Mouse (Mus musculus) MEL (cell line): ENCODE measurements around the gene Lhfp. TPM values are rescaled to one million over a fixed set of nuclear protein-coding genes. Genes with fewer than 3 reads are reported as not detected.

Experiments used
- DNase-seq: peaks from one replicate; pipeline ENCODE4 v3.0.0; 2011; ENCODE audit warnings: low read depth, low spot score
- H3K27ac ChIP-seq: 2 replicates; pipeline ENCODE4 v1.5.1; 2012; ENCODE audit warnings: low read depth, mild to moderate bottlenecking, control low read depth, low read length, moderate library complexity; ENCODE audit not compliant: control insufficient read depth
- H3K27me3 ChIP-seq, 2 experiments: fragments of 150-350 bp in 1 of 2; sonication (generic) in 1 of 2; 2 replicates each; pipeline ENCODE4 v1.6.1; 2012; ENCODE audit warnings: low read length in 2 of 2, mild to moderate bottlenecking in 2 of 2, improper control_type of control experiment in 1 of 2, moderate library complexity in 1 of 2; ENCODE audit not compliant: insufficient read depth in 2 of 2, control insufficient read depth in 1 of 2
- H3K36me3 ChIP-seq, 2 experiments: 2 replicates each; pipeline ENCODE4 v1.6.1; 2012 to 2014; ENCODE audit warnings: low read length in 2 of 2, improper control_type of control experiment in 1 of 2, inconsistent platforms in 1 of 2, mild to moderate bottlenecking in 1 of 2; ENCODE audit not compliant: insufficient read depth in 2 of 2, control insufficient read depth in 1 of 2
- H3K4me1 ChIP-seq, 2 experiments: fragments of 150-350 bp in 1 of 2; sonication (generic) in 1 of 2; 2 replicates each; pipeline ENCODE4 v1.6.1; 2012; ENCODE audit warnings: low read length in 2 of 2, improper control_type of control experiment in 1 of 2, mild to moderate bottlenecking in 1 of 2; ENCODE audit not compliant: insufficient read depth in 2 of 2, control insufficient read depth in 1 of 2
- H3K4me3 ChIP-seq, 2 experiments: fragments of 150-350 bp in 1 of 2; sonication (generic) in 1 of 2; 2 replicates each; pipeline ENCODE4 v1.5.1; 2012; ENCODE audit warnings: low read depth in 2 of 2, low read length in 2 of 2, mild to moderate bottlenecking in 2 of 2, moderate library complexity in 2 of 2, control low read depth in 1 of 2, improper control_type of control experiment in 1 of 2; ENCODE audit not compliant: control insufficient read depth in 1 of 2, insufficient read depth in 1 of 2
- H3K79me2 ChIP-seq: 2 replicates; pipeline ENCODE4 v1.6.1; 2012; ENCODE audit warnings: mild to moderate bottlenecking, low read length, moderate library complexity; ENCODE audit not compliant: control insufficient read depth, poor library complexity, insufficient read depth
- H3K9ac ChIP-seq: 2 replicates; pipeline ENCODE4 v1.6.1; 2012; ENCODE audit warnings: low read depth, mild to moderate bottlenecking, control low read depth, low read length, moderate library complexity; ENCODE audit not compliant: control insufficient read depth, poor library complexity, severe bottlenecking
- H3K9me3 ChIP-seq: fragments of 150-350 bp; sonication (generic); replicated peaks from 2 replicates; pipeline ENCODE4 v1.6.1; 2012; ENCODE audit warnings: mild to moderate bottlenecking, low read length, improper control_type of control experiment, moderate library complexity; ENCODE audit not compliant: insufficient read depth
- BHLHE40 ChIP-seq: IDR thresholded peaks from 2 replicates; pipeline ENCODE4 v1.6.1; 2012; ENCODE audit warnings: low read depth, mild to moderate bottlenecking, inconsistent platforms, low read length, improper control_type of control experiment, borderline replicate concordance
- CTCF ChIP-seq, 3 experiments: IDR thresholded peaks in 2 of 3; conservative IDR thresholded peaks in 1 of 3; 2 replicates each; pipeline ENCODE4 v1.5.1; 2011 to 2012; ENCODE audit warnings: low read length in 3 of 3, low read depth in 2 of 3, mild to moderate bottlenecking in 2 of 3, improper control_type of control experiment in 1 of 3, inconsistent platforms in 1 of 3, mixed read lengths in 1 of 3, moderate library complexity in 1 of 3; ENCODE audit not compliant: control insufficient read depth in 1 of 3, insufficient read depth in 1 of 3, poor library complexity in 1 of 3, severe bottlenecking in 1 of 3
- GABPA ChIP-seq: IDR thresholded peaks from 2 replicates; pipeline ENCODE4 v1.6.1; 2012; ENCODE audit warnings: low read depth, mild to moderate bottlenecking, inconsistent platforms, low read length, improper control_type of control experiment, moderate library complexity
- HCFC1 ChIP-seq: IDR thresholded peaks from 2 replicates; pipeline ENCODE4 v1.6.1; 2012; ENCODE audit warnings: low read depth, mild to moderate bottlenecking, inconsistent platforms, low read length, improper control_type of control experiment, moderate library complexity
- JUND ChIP-seq: IDR thresholded peaks from 2 replicates; pipeline ENCODE4 v1.6.1; 2011; ENCODE audit warnings: low read depth, mild to moderate bottlenecking, improper control_type of control experiment, low read length
- MAX ChIP-seq: IDR thresholded peaks from 2 replicates; pipeline ENCODE4 v1.6.1; 2011; ENCODE audit warnings: low read length, improper control_type of control experiment
- MAZ ChIP-seq: IDR thresholded peaks from 2 replicates; pipeline ENCODE4 v1.6.1; 2012; ENCODE audit warnings: low read depth, mild to moderate bottlenecking, inconsistent platforms, low read length, improper control_type of control experiment
- MEF2A ChIP-seq: IDR thresholded peaks from 2 replicates; pipeline ENCODE4 v1.6.1; 2014; ENCODE audit warnings: low read depth, mild to moderate bottlenecking, inconsistent platforms, low read length, improper control_type of control experiment; ENCODE audit not compliant: poor library complexity, insufficient replicate concordance, severe bottlenecking; ENCODE audit errors: extremely low read depth
- MXI1 ChIP-seq: IDR thresholded peaks from 2 replicates; pipeline ENCODE4 v1.6.1; 2011; ENCODE audit warnings: mild to moderate bottlenecking, low read depth, low read length, improper control_type of control experiment
- MYB ChIP-seq: IDR thresholded peaks from 2 replicates; pipeline ENCODE4 v1.6.1; 2011; ENCODE audit warnings: mild to moderate bottlenecking, low read depth, low read length, improper control_type of control experiment
- MYC ChIP-seq: IDR thresholded peaks from 2 replicates; pipeline ENCODE4 v1.6.1; 2011; ENCODE audit warnings: low read depth, mild to moderate bottlenecking, low read length, improper control_type of control experiment, moderate library complexity
- NELFE ChIP-seq: IDR thresholded peaks from 2 replicates; pipeline ENCODE4 v1.6.1; 2011; ENCODE audit warnings: low read depth, low read length, improper control_type of control experiment
- NRF1 ChIP-seq: IDR thresholded peaks from 2 replicates; pipeline ENCODE4 v1.6.1; 2014; ENCODE audit warnings: low read depth, mild to moderate bottlenecking, inconsistent platforms, low read length, improper control_type of control experiment, moderate library complexity; ENCODE audit not compliant: poor library complexity, insufficient read depth, severe bottlenecking
- POLR2AphosphoS2 ChIP-seq: IDR thresholded peaks from 2 replicates; pipeline ENCODE4 v1.6.1; 2011; ENCODE audit warnings: low read length, improper control_type of control experiment
- POLR2AphosphoS5 ChIP-seq: IDR thresholded peaks from 2 replicates; pipeline ENCODE4 v1.6.1; 2012; ENCODE audit warnings: low read depth, borderline replicate concordance, mild to moderate bottlenecking, inconsistent platforms, low read length, moderate library complexity, mixed read lengths
- SIN3A ChIP-seq: IDR thresholded peaks from 2 replicates; pipeline ENCODE4 v1.6.1; 2012; ENCODE audit warnings: low read length, improper control_type of control experiment, inconsistent platforms
- SMC3 ChIP-seq: IDR thresholded peaks from 2 replicates; pipeline ENCODE4 v1.6.1; 2011; ENCODE audit warnings: low read depth, low read length, improper control_type of control experiment
- TAL1 ChIP-seq: IDR thresholded peaks from 2 replicates; pipeline ENCODE4 v1.6.1; 2012; ENCODE audit warnings: mild to moderate bottlenecking, inconsistent platforms, low read length, moderate library complexity, mixed read lengths
- TBP ChIP-seq: IDR thresholded peaks from 2 replicates; pipeline ENCODE4 v1.8.0; 2011; ENCODE audit warnings: low read depth, low read length, improper control_type of control experiment
- UBTF ChIP-seq: IDR thresholded peaks from 2 replicates; pipeline ENCODE4 v1.6.1; 2012; ENCODE audit warnings: low read depth, mild to moderate bottlenecking, inconsistent platforms, low read length, improper control_type of control experiment, moderate library complexity, borderline replicate concordance; ENCODE audit not compliant: insufficient read depth
- USF1 ChIP-seq: IDR thresholded peaks from 2 replicates; pipeline ENCODE4 v1.6.1; 2014; ENCODE audit warnings: low read depth, mild to moderate bottlenecking, inconsistent platforms, low read length, improper control_type of control experiment, moderate library complexity
- ZKSCAN1 ChIP-seq: IDR thresholded peaks from 2 replicates; pipeline ENCODE4 v1.6.1; 2012; ENCODE audit warnings: low read depth, mild to moderate bottlenecking, inconsistent platforms, low read length, improper control_type of control experiment, moderate library complexity
- polyA plus RNA-seq, 2 experiments: library from polyadenylated mRNA; stranded (reverse) in 1 of 2; unstranded in 1 of 2; fragments of >175 nt in 1 of 2; fragments of >200 nt in 1 of 2; gene quantifications; 2 replicates each; pipeline versions ENCODE4 v1.2.1 to v1.2.4; 2012; ENCODE audit warnings: low replicate concordance in 2 of 2, low read depth in 1 of 2; ENCODE audit not compliant: insufficient read length in 2 of 2, insufficient read depth in 1 of 2, missing spikeins in 1 of 2
- total RNA-seq: library from RNA; depleted of rRNA; stranded (reverse); fragments of 300-350 nt; gene quantifications from 2 replicates; pipeline ENCODE4 v1.2.3, GENCODE M21; 2012

Lhfp gene
- total and polyA plus RNA-seq, 3 experiments, result not detected

- TF ChIP-seq NELFE (no peak), USF1 (no peak), MAX (no peak), MEF2A (no peak), JUND (no peak), TBP (no peak), BHLHE40 (no peak), SIN3A (no peak), SMC3 (no peak), POLR2AphosphoS5 (no peak), MYB (no peak), POLR2AphosphoS2 (no peak), MAZ (no peak), GABPA (no peak), UBTF (no peak), MXI1 (no peak), CTCF (IDR thresholded peaks at IDR 0.05 in 2 of 3, conservative IDR thresholded peaks at IDR 0.05 in 1 of 3; ENCODE audit: control insufficient read depth in 1 of 3, insufficient read depth in 1 of 3, low read depth in 2 of 3, low read length in 3 of 3, poor library complexity in 1 of 3, severe bottlenecking in 1 of 3) (no peak), NRF1 (no peak), ZKSCAN1 (no peak), MYC (no peak)
- H3K79me2 ChIP-seq, result no peaks in the 10 kb centered on the region
- H3K9ac ChIP-seq, result no peak overlapping the region
- DNase-seq, result no peak
- H3K9me3 ChIP-seq, result no peaks in the 10 kb centered on the region
- H3K27me3 ChIP-seq, result no peaks in the 10 kb centered on the region
- no peaks in the 10 kb centered on the region for H3K4me1 ChIP-seq
- no peak overlapping the region for H3K4me3 ChIP-seq
- H3K27ac ChIP-seq, result no peak overlapping the region
- no peaks in the 10 kb centered on the region for H3K36me3 ChIP-seq
Observed at GRCm38 (mm10) chr3:53165281-53165680, 124.0 kb downstream of the Lhfp start.

GRCm38 (mm10) chr3:53166001-53166400, 124.7 kb downstream of the Lhfp start:
- TF ChIP-seq HCFC1 (no peak), TAL1 (no peak)
- Histone ChIP-seq H3K4me1 (no peaks in the 10 kb centered on the region), H3K36me3 (no peaks in the 10 kb centered on the region), H3K79me2 (no peaks in the 10 kb centered on the region), H3K27ac (no peak overlapping the region), H3K4me3 (no peak overlapping the region), H3K9ac (no peak overlapping the region), H3K9me3 (no peaks in the 10 kb centered on the region), H3K27me3 (no peaks in the 10 kb centered on the region)
- no peak for DNase-seq
